Mouse (Mus musculus): ENCODE measurements at regions not wholly inside any gene's neighbourhood (a gene's known extent, or its start where the extent isn't known, plus 50 kb on each side); places are given as distances from the start of the nearest gene placed in this dataset.
A peak's percentile ranks its signal among the peaks of the same experiment; 100 is the strongest.
"Not testable (repeated sequence)": the region's sequence is repeated elsewhere in the genome, so short reads cannot be mapped to it uniquely, and the experiment has no call there.

DNA sequence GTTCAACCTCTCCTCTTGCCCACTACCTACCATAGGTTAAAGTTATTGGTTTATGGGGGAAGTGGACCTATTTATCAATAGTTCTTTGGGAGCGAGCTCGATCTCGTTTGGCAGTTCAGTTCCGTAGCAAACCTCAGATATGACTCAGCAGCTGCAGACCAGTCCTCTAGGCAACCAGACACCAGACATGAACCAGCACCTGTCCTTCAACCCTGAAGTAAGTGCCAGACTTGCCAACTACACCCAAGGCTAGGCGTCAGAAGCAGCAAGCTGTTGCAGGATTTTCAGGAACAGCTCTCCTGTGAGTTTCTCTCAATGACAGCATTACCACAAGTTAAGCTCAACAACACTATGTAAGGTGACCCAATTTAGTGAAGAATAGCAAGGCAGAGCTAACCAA lies 53.3 kb upstream of the Trdn start:
- no peak for DNase-seq (ENCODE audit: low spot score)

DNA sequence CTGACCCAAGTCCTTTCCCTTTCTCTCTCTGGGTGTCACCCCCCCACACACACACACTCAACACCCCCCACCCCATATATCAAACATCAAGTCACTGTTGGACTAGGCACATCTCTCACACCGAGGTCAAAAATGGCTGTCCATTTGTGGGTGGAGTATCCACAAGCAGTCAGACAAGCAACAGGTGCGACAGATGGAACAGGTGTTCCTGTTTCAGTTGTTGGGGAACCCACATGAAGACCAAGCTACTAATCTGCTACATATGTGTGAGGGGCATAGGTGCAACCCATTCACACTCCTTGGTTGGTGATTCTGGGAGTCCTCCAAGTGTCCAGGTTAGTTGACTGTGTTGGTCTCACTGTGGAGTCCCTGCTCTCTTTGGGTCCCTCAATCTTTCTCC lies 58.1 kb upstream of the Trdn start:
- DNase-seq (ENCODE audit: low spot score) = no peak

DNA sequence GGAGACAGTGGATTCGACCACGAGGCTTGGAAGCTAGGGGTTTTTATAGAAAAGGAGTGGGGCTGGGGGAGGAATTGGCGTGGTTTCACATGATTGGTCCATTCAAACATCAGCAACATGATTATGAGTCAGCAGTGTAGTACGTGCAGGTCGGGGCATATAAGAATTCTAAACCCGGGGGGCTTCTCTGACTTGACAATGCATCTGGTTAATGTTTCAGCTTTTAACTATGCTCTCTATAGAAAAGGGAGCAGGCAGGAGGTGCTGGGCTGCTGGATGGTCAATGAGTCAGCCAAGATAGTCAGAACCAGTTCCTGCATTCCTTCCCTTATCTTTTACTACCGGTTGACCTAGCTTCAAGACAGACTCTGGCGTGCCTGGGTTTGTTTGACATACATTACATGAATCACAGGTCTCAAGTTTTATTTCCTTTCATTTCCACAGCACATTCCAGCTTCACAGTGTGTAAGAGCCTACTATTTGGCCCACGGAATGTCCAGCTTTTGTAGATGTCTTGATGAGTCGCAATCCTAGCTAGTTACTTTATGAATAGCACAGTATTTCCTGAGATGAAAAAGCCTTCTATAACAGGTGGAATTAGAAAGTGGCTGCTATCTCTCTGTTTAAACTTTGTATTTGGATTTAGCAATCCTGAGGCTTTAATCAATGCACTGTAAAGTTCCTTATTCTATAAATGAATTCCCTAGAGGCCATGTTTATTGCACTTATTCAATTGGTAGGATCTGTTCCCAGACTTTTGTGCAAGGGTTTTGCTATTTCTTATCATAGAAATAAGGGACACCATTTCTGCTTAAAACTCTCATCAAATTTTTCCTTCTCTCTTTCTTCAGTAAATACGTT lies 94.7 kb upstream of the Nkain2 start:
- no peak for DNase-seq (ENCODE audit: low spot score)

DNA sequence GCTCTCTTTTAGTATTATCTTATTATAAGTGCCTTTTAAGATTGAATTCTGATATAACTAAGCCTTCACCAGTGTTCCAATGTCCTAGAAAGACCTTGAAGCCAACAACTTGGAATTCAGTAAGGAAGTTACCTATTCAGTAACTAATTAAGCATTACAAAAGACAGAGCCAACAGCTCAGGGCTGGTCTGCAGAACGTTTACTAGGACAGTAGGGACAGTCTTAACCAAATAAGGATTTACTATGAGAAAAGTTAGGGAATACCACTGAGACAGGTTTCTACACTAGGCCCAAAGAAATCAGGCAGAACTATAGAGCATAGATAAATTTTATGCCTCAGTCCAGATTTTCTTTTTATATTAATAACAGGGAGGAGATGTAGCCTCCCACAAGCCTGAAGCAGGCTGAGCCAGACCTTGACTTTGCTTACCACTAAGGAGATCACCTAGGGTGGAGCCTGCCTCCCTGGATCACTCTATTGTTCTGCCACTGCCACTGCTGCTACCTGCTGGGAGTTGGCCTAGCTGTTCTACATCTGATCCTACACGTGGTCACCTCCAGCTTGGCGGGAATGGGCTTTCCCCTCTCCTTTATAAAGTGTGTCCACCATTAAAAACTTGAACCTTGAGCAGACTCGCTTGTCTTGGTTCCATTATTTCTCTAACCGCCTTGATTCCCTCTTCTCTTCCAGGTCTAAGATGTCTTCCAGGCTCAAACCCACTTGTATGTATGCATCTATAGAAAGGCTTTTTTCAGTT lies 68.2 kb upstream of the Nkain2 start:
- not testable (repeated sequence) for DNase-seq (ENCODE audit: low spot score)

DNA sequence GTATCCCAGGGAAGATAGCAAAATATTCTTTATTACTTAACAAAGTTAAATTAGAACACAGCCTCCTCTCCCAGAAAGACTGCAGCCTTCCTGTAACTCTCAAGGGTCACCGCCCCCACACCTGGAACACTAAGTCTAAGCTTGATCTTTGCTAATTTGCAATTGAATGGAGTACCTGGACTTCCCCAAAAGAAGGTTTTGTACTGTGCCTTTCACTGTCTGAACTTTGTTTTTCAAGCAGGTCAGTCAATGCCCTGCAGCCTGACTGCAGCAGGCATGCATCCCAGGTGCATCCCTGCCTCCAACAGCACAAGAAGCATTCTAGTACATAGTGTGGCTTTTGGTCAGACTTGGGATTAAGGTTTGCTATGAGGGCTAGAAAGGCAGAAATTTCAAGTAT lies 67.2 kb upstream of the Nkain2 start:
- not testable (repeated sequence) for DNase-seq (ENCODE audit: low spot score)

DNA sequence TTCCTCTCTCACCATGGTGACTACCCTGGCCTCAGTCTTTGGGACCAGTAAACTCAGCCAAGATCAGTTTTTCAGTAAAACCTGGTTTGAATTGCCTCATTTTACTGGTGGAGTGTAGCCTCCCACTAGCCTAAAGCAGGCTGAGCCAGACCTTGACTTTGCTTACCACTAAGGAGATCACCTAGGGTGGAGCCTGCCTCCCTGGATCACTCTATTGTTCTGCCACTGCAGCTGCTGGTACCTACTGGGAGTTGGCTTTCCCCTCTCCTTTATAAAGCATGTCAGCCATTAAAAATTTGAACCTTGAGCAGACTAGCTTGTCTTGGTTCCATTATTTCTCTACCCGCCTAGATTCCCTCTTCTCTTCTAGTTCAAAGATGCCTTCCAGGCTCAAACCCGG lies 63.5 kb upstream of the Nkain2 start:
- not testable (repeated sequence) for DNase-seq (ENCODE audit: low spot score)

DNA sequence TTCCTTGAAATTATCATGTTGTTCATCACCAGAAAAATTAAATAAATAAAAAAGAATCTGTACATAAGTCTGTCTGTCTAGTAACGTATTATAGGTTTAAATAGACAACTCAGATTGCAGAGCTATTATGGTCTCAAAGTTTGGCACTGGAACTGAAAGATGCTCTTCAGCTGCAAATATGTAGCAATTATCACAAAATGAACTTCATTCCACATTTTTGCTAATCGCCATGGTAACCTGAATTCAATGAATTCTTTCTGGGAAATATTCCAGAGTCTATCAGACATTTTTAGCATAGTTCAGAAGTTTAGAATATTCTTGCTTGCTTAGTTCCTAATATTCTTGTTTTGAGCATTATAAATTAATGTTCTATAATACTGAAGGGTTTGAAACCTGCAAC lies 62.2 kb upstream of the Nkain2 start:
- DNase-seq (ENCODE audit: low spot score) = peak; percentile 7

DNA sequence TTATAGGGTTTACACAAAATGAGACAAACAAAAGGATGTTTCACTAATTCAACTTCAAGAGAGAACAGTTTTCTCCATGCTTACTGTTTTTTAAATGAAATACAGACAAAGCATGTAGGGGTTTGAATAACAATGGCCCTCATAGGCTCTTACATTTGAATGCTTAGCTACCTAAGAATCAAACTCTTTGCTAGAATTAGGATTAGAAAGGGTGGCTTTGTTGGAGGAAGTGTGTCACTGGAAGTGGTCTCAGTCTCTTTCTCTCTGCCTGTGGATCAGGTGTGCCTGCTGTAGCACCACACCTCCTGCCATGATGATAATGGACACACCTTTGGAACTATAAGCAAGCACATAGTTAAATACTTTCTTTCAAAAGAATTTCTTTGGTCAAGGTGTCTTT lies 52.8 kb upstream of the Nkain2 start:
- no peak for DNase-seq (ENCODE audit: low spot score)

Data from layer of hippocampus, adult 11-12 months (tissue).